Mouse (Mus musculus) embryonic fibroblast, embryonic 13.5 days (primary cell): ENCODE results near the gene Sec16a.

Experiments used
- CTCF ChIP-seq: IDR thresholded peaks from 2 replicates; pipeline ENCODE4 v1.5.1; 2011; ENCODE audit warnings: mild to moderate bottlenecking, control low read depth, low read length, moderate library complexity, borderline replicate concordance; ENCODE audit not compliant: insufficient read depth
- POLR2A ChIP-seq: IDR thresholded peaks from 2 replicates; pipeline ENCODE4 v1.6.1; 2011; ENCODE audit warnings: low read depth, mild to moderate bottlenecking, control low read depth, low read length, moderate library complexity

DNA sequence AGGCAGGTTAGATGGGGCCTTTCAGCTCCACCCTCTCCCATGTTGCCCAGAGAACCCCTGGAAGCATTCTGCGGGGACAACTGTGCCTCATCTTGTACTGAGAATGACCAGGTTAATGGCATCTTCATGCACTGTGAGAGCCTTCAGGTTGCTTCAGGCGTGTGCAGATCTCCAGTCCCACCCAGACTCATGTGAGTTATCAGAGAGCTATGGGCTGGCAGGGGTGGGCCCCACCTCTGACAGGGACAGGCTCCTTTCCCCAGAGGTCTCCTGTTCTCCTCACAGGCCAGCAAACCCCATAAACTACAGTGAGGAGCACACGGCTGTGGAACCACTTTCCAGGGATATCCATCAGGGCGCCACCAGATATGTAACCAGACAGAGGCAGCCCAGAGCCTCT, 44.0 kb downstream of the Sec16a start:
- TF ChIP-seq CTCF (no peak), POLR2A (no peak)
